Mouse (Mus musculus) neural tube, embryonic 15.5 days (tissue): ENCODE results near the gene Tram2. TPM values are rescaled to one million over a fixed set of nuclear protein-coding genes. Genes with fewer than 3 reads are reported as not detected.

Source experiments
- ATAC-seq: fragments of 200-750 bp; cut with Nextera tagmentation; 2 replicates; pipeline ENCODE4 v1.8.0; 2017; ENCODE audit warnings: mild to moderate bottlenecking, moderate TSS enrichment, moderate library complexity; ENCODE audit not compliant: low FRiP score
- H3K27ac ChIP-seq: fragments of 300-500 bp; sonication (generic); replicated peaks from 2 replicates; pipeline ENCODE4 v1.5.1; 2015; ENCODE audit warnings: mild to moderate bottlenecking, inconsistent platforms
- H3K27me3 ChIP-seq: fragments of 300-500 bp; sonication (generic); replicated peaks from 2 replicates; pipeline ENCODE4 v1.6.1; 2015; ENCODE audit warnings: inconsistent platforms
- H3K36me3 ChIP-seq: fragments of 300-500 bp; sonication (generic); 2 replicates; pipeline ENCODE4 v1.6.1; 2015; ENCODE audit warnings: inconsistent platforms
- H3K4me1 ChIP-seq: fragments of 300-500 bp; sonication (generic); 2 replicates; pipeline ENCODE4 v1.6.1; 2015; ENCODE audit warnings: inconsistent platforms
- H3K4me2 ChIP-seq: fragments of 300-500 bp; sonication (generic); 2 replicates; pipeline ENCODE4 v1.6.1; 2015; ENCODE audit warnings: inconsistent platforms, mild to moderate bottlenecking, moderate library complexity
- H3K4me3 ChIP-seq: fragments of 300-500 bp; sonication (generic); replicated peaks from 2 replicates; pipeline ENCODE4 v1.5.1; 2015; ENCODE audit warnings: mild to moderate bottlenecking, inconsistent platforms
- H3K9ac ChIP-seq: fragments of 300-500 bp; sonication (generic); replicated peaks from 2 replicates; pipeline ENCODE4 v1.6.1; 2015; ENCODE audit warnings: mild to moderate bottlenecking, inconsistent platforms
- H3K9me3 ChIP-seq: fragments of 300-500 bp; sonication (generic); replicated peaks from 2 replicates; pipeline ENCODE4 v1.6.1; 2016; ENCODE audit warnings: inconsistent platforms
- WGBS: fragments of 180-500 bp; shearing (Covaris S2); methylation state at CpG from one replicate; pipeline ENCODE4 v1.1.7; 2015; ENCODE audit warnings: mixed read lengths; 5-methylcytosine and 5-hydroxymethylcytosine counted together
- polyA plus RNA-seq: library from polyadenylated mRNA; unstranded; fragments of >200 nt; fragmentation: Nextera tagmentation; extraction: Ambion mirVana; gene quantifications from 2 replicates; pipeline ENCODE4 v1.2.1, GENCODE M21; 2015

The Tram2 gene
- polyA plus RNA-seq, 1 experiment from 2014 or later = 2.2 TPM

DNA sequence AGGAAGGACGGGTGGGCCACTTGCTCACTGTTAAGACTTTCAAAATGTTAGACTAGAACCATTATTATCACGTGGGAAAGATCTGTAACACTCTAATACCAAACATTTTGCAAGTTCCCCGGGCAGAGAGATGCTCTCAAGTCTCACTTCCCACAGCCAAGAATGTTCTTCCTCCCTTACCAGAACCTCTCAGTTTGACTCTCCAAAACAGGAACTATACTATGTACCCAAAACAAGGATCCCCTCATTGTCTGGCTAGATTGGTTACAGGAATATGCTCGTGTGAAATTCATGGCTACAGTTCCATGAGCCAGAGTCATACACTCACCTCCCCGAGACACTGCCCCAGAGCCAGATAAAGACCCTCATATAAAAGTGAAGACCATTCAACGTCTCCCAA lies 43.2 kb downstream of the Tram2 start:
- no peak overlapping the region for H3K27ac ChIP-seq
- no peaks in the 10 kb centered on the region for H3K27me3 ChIP-seq
- H3K9ac ChIP-seq = no peak overlapping the region
- H3K4me2 ChIP-seq = no peak overlapping the region
- no peak for ATAC-seq
- H3K4me1 ChIP-seq = no peaks in the 10 kb centered on the region
- no peak overlapping the region for H3K4me3 ChIP-seq
- H3K36me3 ChIP-seq = no peaks in the 10 kb centered on the region
- WGBS = 79% methylated on average over 6 of the region's 6 CpGs
- no peaks in the 10 kb centered on the region for H3K9me3 ChIP-seq

DNA sequence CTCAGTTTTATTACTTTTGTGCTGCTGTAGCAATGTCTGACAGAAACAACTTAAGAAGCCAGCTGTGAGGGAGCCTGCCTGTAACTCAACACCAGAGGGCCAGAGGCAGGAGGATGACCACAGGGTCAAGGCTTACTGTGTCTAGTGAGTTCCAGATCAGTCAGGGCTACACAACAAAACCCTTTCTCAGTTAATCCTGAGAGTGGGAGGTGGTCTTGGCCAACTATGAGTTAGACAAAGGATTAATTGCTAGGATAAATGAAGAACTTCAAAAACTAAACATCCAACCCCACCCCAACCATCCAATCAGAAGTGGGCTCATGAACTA lies 45.3 kb downstream of the Tram2 start:
- Histone ChIP-seq H3K9ac (no peak overlapping the region), H3K36me3 (no peaks in the 10 kb centered on the region), H3K4me3 (no peak overlapping the region), H3K4me1 (no peaks in the 10 kb centered on the region), H3K4me2 (no peak overlapping the region), H3K27ac (no peak overlapping the region), H3K9me3 (no peaks in the 10 kb centered on the region), H3K27me3 (no peaks in the 10 kb centered on the region)
- no peak for ATAC-seq

DNA sequence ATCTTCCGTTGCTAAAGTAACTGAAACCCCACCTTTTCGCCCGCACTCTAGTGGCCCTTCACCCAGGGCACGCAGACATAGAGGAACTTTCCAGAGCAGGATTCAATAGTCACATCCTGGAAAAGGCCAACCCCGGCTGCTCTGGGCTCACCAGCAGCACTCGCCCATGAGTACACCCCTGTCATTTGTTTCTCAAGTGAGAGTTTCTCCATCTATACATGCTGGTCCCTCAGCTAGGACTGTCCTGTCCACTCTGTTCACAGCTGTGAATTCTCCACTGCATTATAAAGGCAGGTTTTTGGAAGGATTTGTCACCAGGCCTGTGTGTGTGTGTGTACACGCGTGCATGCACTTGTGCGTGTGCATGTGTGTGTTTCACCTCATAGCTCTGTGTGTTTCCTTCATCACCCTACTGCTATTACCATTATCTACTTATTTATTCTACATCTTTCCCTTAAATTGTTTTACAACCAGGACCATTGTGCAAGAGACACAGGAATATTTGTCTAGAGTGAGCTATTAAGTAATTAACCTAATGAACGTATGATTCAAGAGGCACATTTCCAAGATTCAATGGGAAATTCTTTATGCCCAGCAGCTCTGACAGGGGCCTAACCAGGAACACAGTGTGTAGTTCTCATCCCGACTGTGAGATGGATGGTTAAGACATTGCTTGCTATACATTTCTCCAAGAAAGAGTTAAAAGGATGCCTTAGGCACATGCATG lies 45.8 kb downstream of the Tram2 start:
- Histone ChIP-seq H3K9me3 (no peaks in the 10 kb centered on the region), H3K27me3 (no peaks in the 10 kb centered on the region), H3K4me3 (no peak overlapping the region), H3K9ac (no peak overlapping the region), H3K27ac (no peak overlapping the region), H3K4me2 (no peak overlapping the region), H3K4me1 (no peaks in the 10 kb centered on the region), H3K36me3 (no peaks in the 10 kb centered on the region)
- 85% methylated on average over 11 of the region's 11 CpGs for WGBS
- no peak for ATAC-seq

DNA sequence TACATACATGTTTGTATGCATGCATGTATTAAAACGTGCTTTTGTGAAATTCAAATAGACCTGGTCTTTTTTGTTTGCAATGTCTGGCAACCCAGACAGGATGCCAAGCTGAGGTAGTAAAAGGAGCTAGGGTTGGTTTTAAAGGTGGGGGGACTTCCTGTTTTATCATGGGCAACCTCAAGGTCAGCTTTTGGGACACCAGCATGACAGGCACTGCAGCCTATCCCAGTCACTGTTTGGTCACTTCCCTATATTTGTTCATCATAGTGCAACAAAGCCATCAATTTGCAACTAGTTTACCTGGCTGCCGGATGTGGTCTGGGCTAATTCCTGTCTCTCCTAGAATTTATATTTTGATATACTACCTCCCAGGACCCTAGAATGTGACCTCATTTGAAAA lies 47.4 kb downstream of the Tram2 start:
- H3K4me3 ChIP-seq = no peak overlapping the region
- no peaks in the 10 kb centered on the region for H3K4me1 ChIP-seq
- no peak for ATAC-seq
- no peak overlapping the region for H3K4me2 ChIP-seq
- H3K9me3 ChIP-seq = no peaks in the 10 kb centered on the region
- H3K27ac ChIP-seq = no peak overlapping the region
- no peak overlapping the region for H3K9ac ChIP-seq
- WGBS = 94% methylated on average over 2 of the region's 2 CpGs
- H3K36me3 ChIP-seq = no peaks in the 10 kb centered on the region
- H3K27me3 ChIP-seq = no peaks in the 10 kb centered on the region

DNA sequence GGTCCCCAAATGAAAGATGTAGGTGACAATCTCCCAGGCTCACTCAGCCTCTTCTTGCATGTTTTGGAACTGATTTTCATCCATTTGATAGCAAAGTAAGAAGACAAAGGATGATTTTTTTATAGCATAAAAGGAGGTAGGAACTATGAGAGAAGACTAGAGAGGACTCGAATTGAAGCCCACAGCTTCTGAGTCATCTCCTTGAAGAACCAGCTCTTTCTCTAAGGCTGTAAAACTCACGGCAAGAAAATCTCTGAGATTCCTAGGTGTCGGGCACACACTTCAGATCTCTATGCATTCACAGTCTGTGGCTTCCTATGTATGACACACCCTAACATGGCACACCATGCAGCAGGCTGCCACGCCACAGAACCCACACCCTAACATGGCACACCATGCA lies 50.0 kb downstream of the Tram2 start:
- Histone ChIP-seq H3K27ac (no peak overlapping the region), H3K27me3 (no peaks in the 10 kb centered on the region), H3K4me1 (no peaks in the 10 kb centered on the region), H3K9ac (no peak overlapping the region), H3K36me3 (no peaks in the 10 kb centered on the region), H3K4me3 (no peak overlapping the region), H3K4me2 (no peak overlapping the region), H3K9me3 (no peaks in the 10 kb centered on the region)
- no peak for ATAC-seq
- WGBS = 93% methylated on average over 4 of the region's 4 CpGs

DNA sequence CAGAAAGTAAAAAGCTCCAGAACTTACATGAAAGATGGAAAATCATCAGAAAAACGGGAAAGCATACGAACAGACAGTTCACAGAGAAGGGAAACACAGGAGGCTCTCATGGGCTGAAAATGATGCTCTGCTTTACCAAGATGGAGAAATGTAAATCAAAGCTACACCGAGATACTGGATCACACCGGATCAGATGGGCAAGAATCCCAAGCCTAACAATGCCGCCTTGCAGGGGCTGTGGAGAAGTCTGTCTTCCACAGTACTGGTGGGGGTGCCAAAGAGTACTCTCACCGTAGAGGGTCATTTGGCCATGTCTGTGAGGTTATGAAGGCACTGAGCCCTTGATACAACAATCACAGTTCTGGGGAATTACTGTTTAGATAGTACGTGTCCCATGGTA lies 52.5 kb downstream of the Tram2 start:
- Histone ChIP-seq H3K27me3 (no peaks in the 10 kb centered on the region), H3K4me2 (no peak overlapping the region), H3K9me3 (no peaks in the 10 kb centered on the region), H3K4me3 (no peak overlapping the region), H3K36me3 (no peaks in the 10 kb centered on the region), H3K9ac (no peak overlapping the region), H3K27ac (no peak overlapping the region), H3K4me1 (no peaks in the 10 kb centered on the region)
- 87% methylated on average over 7 of the region's 7 CpGs for WGBS
- no peak for ATAC-seq

GRCm38 (mm10) chr1:21025203-21025602 lies 53.8 kb downstream of the Tram2 start:
- Histone ChIP-seq H3K4me2 (no peak overlapping the region), H3K27me3 (no peaks in the 10 kb centered on the region), H3K9me3 (no peaks in the 10 kb centered on the region), H3K9ac (no peak overlapping the region), H3K4me1 (no peaks in the 10 kb centered on the region), H3K4me3 (no peak overlapping the region), H3K27ac (no peak overlapping the region), H3K36me3 (no peaks in the 10 kb centered on the region)
- 89% methylated on average over 5 of the region's 5 CpGs for WGBS
- no peak for ATAC-seq

DNA sequence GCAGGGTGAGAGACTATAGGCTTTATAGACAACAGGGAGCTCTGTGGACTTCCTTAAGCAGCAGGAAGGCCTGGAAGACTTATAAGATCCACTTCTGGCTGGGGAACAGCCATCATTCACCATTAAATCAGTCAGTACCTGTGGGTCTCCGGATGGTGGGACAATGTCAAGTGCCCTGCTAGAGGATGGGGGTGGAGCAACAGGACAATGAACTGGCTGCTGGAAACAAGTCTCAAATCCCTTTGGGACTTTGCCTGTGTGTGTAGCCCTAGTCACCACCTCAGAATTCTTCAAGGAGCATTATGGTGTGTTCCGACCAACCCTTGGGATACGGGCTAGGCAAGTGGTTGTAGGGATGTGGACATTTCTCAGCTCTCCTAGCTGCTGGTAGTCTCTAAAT lies 55.9 kb downstream of the Tram2 start:
- H3K9me3 ChIP-seq = no peaks in the 10 kb centered on the region
- WGBS = 86% methylated on average over 3 of the region's 3 CpGs
- no peak overlapping the region for H3K9ac ChIP-seq
- H3K27me3 ChIP-seq = no peaks in the 10 kb centered on the region
- H3K36me3 ChIP-seq = no peaks in the 10 kb centered on the region
- no peak overlapping the region for H3K4me2 ChIP-seq
- H3K27ac ChIP-seq = no peak overlapping the region
- H3K4me1 ChIP-seq = no peaks in the 10 kb centered on the region
- H3K4me3 ChIP-seq = no peak overlapping the region
- no peak for ATAC-seq

- 75% methylated on average over 8 of the region's 8 CpGs for WGBS
- no peak for ATAC-seq
These were observed 64.6 kb downstream of the Tram2 start for GRCm38 (mm10) chr1:21014463-21014862.

GRCm38 (mm10) chr1:21010282-21010800 lies 68.7 kb downstream of the Tram2 start:
- H3K9ac ChIP-seq = no peak overlapping the region

More at GRCm38 (mm10) chr1:21014463-21014862, 64.6 kb downstream of the Tram2 start:
- H3K4me1 ChIP-seq = no peaks in the 10 kb centered on the region
- no peaks in the 10 kb centered on the region for H3K27me3 ChIP-seq
- H3K9ac ChIP-seq = no peak overlapping the region
- H3K4me3 ChIP-seq = no peak overlapping the region
- no peaks in the 10 kb centered on the region for H3K36me3 ChIP-seq
- H3K9me3 ChIP-seq = no peaks in the 10 kb centered on the region
- no peak overlapping the region for H3K27ac ChIP-seq
- no peak overlapping the region for H3K4me2 ChIP-seq

DNA sequence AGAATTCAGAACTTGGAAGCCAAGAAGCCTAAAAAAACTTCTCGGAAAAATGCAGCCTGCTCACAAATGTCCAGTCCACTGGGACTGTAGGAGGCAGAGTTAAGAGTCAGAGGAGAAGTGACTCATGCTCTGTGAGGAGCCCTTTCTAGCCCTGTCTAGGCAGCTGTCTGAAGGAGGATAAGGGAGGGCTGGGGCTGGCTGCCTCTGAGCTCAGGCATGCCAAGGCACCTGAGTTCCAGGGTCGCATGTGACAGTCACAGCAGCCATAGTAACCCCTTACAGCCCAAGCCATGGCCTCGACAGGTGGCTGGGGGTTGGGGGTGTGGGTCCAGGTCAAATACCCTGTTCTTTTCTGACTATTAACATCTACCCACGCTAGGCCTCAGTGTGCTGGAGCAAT lies 70.1 kb downstream of the Tram2 start:
- Histone ChIP-seq H3K36me3 (no peaks in the 10 kb centered on the region), H3K4me1 (no peaks in the 10 kb centered on the region), H3K9ac (no peak overlapping the region), H3K4me2 (no peak overlapping the region), H3K9me3 (no peaks in the 10 kb centered on the region), H3K4me3 (no peak overlapping the region), H3K27ac (no peak overlapping the region), H3K27me3 (no peaks in the 10 kb centered on the region)
- ATAC-seq = no peak
- 77% methylated on average over 4 of the region's 4 CpGs for WGBS

More at GRCm38 (mm10) chr1:21010282-21010800, 68.7 kb downstream of the Tram2 start:
- H3K27me3 ChIP-seq = no peaks in the 10 kb centered on the region
- no peak overlapping the region for H3K27ac ChIP-seq
- H3K4me2 ChIP-seq = no peak overlapping the region
- no peaks in the 10 kb centered on the region for H3K4me1 ChIP-seq
- H3K4me3 ChIP-seq = no peak overlapping the region
- 81% methylated on average over 6 of the region's 6 CpGs for WGBS
- H3K9me3 ChIP-seq = no peaks in the 10 kb centered on the region
- H3K36me3 ChIP-seq = no peaks in the 10 kb centered on the region
- no peak for ATAC-seq

- Histone ChIP-seq H3K27me3 (no peaks in the 10 kb centered on the region), H3K27ac (no peak overlapping the region), H3K9me3 (no peaks in the 10 kb centered on the region), H3K36me3 (no peaks in the 10 kb centered on the region), H3K4me2 (no peak overlapping the region), H3K4me3 (no peak overlapping the region), H3K4me1 (no peaks in the 10 kb centered on the region), H3K9ac (no peak overlapping the region)
- WGBS = 74% methylated on average over 7 of the region's 7 CpGs
- no peak for ATAC-seq
These were observed 70.9 kb downstream of the Tram2 start for GRCm38 (mm10) chr1:21007941-21008701.
